In the genomic region with DNA sequence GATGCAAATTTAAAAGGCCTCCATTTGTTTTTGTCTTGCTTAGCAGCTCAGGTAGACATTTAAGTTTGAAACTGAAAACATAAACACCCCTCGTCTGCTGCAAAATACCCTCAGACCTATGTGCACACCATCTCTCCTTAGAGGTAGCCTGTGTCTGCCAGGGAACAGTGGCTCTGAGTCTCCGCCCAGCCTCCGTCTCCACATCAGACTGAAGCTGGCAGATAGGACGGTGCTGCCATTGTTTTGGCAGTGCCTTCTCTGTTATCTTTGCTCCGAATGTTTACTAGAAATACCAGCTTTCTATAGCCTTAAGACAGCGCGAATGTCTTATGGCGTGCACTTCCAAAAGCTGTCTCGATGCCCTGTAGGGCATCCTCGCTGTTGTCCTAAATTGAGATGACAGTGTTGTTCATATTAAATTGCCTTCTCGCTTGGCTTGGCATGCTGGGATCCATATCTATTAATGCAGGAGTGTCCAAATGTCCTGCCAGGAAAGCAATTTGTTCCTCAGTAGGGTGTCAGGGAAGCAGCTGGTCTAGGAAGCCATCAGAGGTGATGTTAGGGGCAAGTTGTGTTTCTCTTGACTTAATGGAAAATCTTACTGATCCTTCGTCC, we compare ENCODE assay signal across 16 mouse cellular contexts.
DNase-seq lines count a peak whose midpoint lies in the region; ATAC-seq and TF ChIP-seq lines count a peak whose summit lies in the region.
"Had no signal": no experiment of that assay in that cellular context is flagged by ENCODE, and none has a peak within 500 bp of the region (broad histone marks: within the 10 kb centered on the region; RNA-seq: fewer than 3 reads in every experiment).

No protein-coding gene starts in this region.

- TF ChIP-seq CTCF in hindbrain, postnatal 0 days (IDR thresholded peaks at IDR 0.05; ENCODE audit: low read depth) = no peak

- no peak overlapping the region for H3K9ac ChIP-seq in forebrain, embryonic 12.5 days
- no peak overlapping the region for H3K9ac ChIP-seq in hindbrain, postnatal 0 days (replicated peaks; ENCODE audit: low read length)
- H3K9ac ChIP-seq in intestine, embryonic 15.5 days = no peak overlapping the region
- H3K9ac ChIP-seq: embryonic facial prominence, embryonic 12.5 days; limb, embryonic 15.5 days; liver, postnatal 0 days; midbrain, embryonic 13.5 days had no signal

- H3K9me3 ChIP-seq in forebrain, embryonic 12.5 days = no peaks in the 10 kb centered on the region
- H3K9me3 ChIP-seq in forebrain, embryonic 10.5 days = no peaks in the 10 kb centered on the region
- H3K9me3 ChIP-seq in hindbrain, postnatal 0 days (ENCODE audit: low read length) = no peaks in the 10 kb centered on the region
- no peaks in the 10 kb centered on the region for H3K9me3 ChIP-seq in intestine, embryonic 15.5 days
- H3K9me3 ChIP-seq: embryonic facial prominence, embryonic 12.5 days; limb, embryonic 15.5 days; midbrain, embryonic 13.5 days had no signal

- no peak overlapping the region for H3K4me2 ChIP-seq in forebrain, embryonic 12.5 days
- H3K4me2 ChIP-seq in hindbrain, postnatal 0 days (ENCODE audit: low read depth, low read length) = no peak overlapping the region
- H3K4me2 ChIP-seq in intestine, embryonic 15.5 days (replicated peaks) = no peak overlapping the region
- H3K4me2 ChIP-seq: embryonic facial prominence, embryonic 12.5 days; limb, embryonic 15.5 days; midbrain, embryonic 13.5 days had no signal

- H3K4me3 ChIP-seq in forebrain, embryonic 12.5 days (replicated peaks) = no peak overlapping the region
- no peak overlapping the region for H3K4me3 ChIP-seq in forebrain, embryonic 10.5 days
- no peak overlapping the region for H3K4me3 ChIP-seq in hindbrain, postnatal 0 days (ENCODE audit: low read length)
- H3K4me3 ChIP-seq in intestine, embryonic 15.5 days (replicated peaks) = no peak overlapping the region
- H3K4me3 ChIP-seq: embryonic facial prominence, embryonic 12.5 days; limb, embryonic 15.5 days; midbrain, embryonic 13.5 days had no signal

- H3K27me3 ChIP-seq in forebrain, embryonic 12.5 days = no peaks in the 10 kb centered on the region
- H3K27me3 ChIP-seq in forebrain, embryonic 10.5 days (ENCODE audit: poor library complexity, severe bottlenecking) = no peaks in the 10 kb centered on the region
- H3K27me3 ChIP-seq in hindbrain, postnatal 0 days (ENCODE audit: insufficient read depth, low read length) = no peaks in the 10 kb centered on the region
- H3K27me3 ChIP-seq in intestine, embryonic 15.5 days (replicated peaks) = no peaks in the 10 kb centered on the region
- H3K27me3 ChIP-seq: embryonic facial prominence, embryonic 12.5 days; limb, embryonic 15.5 days; midbrain, embryonic 13.5 days had no signal

- ATAC-seq in forebrain, embryonic 12.5 days (ENCODE audit: low FRiP score) = peak; percentile 27; the same call in 1 of the 2 replicates
- peak; percentile 89 for ATAC-seq in hindbrain, postnatal 0 days
- ATAC-seq in intestine, embryonic 15.5 days = no peak
- ATAC-seq: liver, postnatal 0 days; midbrain, embryonic 13.5 days had no signal

- no peaks in the 10 kb centered on the region for H3K36me3 ChIP-seq in forebrain, embryonic 12.5 days (replicated peaks)
- H3K36me3 ChIP-seq in forebrain, embryonic 10.5 days (replicated peaks) = no peaks in the 10 kb centered on the region
- no peaks in the 10 kb centered on the region for H3K36me3 ChIP-seq in hindbrain, postnatal 0 days (ENCODE audit: insufficient read depth, low read length)
- no peaks in the 10 kb centered on the region for H3K36me3 ChIP-seq in intestine, embryonic 15.5 days
- H3K36me3 ChIP-seq: embryonic facial prominence, embryonic 12.5 days; limb, embryonic 15.5 days; midbrain, embryonic 13.5 days had no signal

- no peaks in the 10 kb centered on the region for H3K4me1 ChIP-seq in forebrain, embryonic 12.5 days
- H3K4me1 ChIP-seq in forebrain, embryonic 10.5 days = no peaks in the 10 kb centered on the region
- no peaks in the 10 kb centered on the region for H3K4me1 ChIP-seq in hindbrain, postnatal 0 days (ENCODE audit: insufficient read depth, low read length)
- H3K4me1 ChIP-seq in intestine, embryonic 15.5 days (replicated peaks) = no peaks in the 10 kb centered on the region
- H3K4me1 ChIP-seq: embryonic facial prominence, embryonic 12.5 days; limb, embryonic 15.5 days; midbrain, embryonic 13.5 days had no signal

- DNase-seq in forebrain, embryonic 10.5 days (ENCODE audit: extremely low spot score, low spot score) = no peak
- DNase-seq in Muller cell, postnatal 12 days (ENCODE audit: inconsistent ontology term) = peak; percentile 42
- peak; percentile 94 for DNase-seq in cerebellum, adult 9-10 months
- peak; percentile 76 for DNase-seq in hindbrain, postnatal 0 days (ENCODE audit: low spot score)
- DNase-seq in kidney, adult 18-20 months = no peak
- no peak for DNase-seq in layer of hippocampus, postnatal 10 days (ENCODE audit: low spot score in 2 of 2)
- DNase-seq: adrenal gland, postnatal 14 days; liver, postnatal 0 days; lung, postnatal 36 days; thymus, adult 2 months had no signal

- no peak overlapping the region for H3K27ac ChIP-seq in forebrain, embryonic 12.5 days
- H3K27ac ChIP-seq in forebrain, embryonic 10.5 days = no peak overlapping the region
- H3K27ac ChIP-seq in hindbrain, postnatal 0 days = peak overlapping the region; percentile 51; the same call in 1 of the 2 replicates
- H3K27ac ChIP-seq in intestine, embryonic 15.5 days = no peak overlapping the region
- H3K27ac ChIP-seq: embryonic facial prominence, embryonic 12.5 days; kidney, postnatal 0 days; limb, embryonic 15.5 days; midbrain, embryonic 13.5 days had no signal

- 70% methylated on average over 12 of the region's 12 CpGs for WGBS in forebrain, embryonic 12.5 days
- WGBS in forebrain, embryonic 10.5 days = 84% methylated on average over 12 of the region's 12 CpGs
- 49% methylated on average over 12 of the region's 12 CpGs for WGBS in hindbrain, postnatal 0 days
- WGBS in intestine, embryonic 15.5 days = 78% methylated on average over 12 of the region's 12 CpGs

Comparison
In these comparisons a context has a peak if more than half of its experiments do, and no peak if none do; other contexts are left out.
1. DNase-seq: peak in Muller cell, postnatal 12 days (single experiment), cerebellum, adult 9-10 months (single experiment) and hindbrain, postnatal 0 days (single experiment); none in forebrain, embryonic 10.5 days (single experiment), kidney, adult 18-20 months (single experiment) and layer of hippocampus, postnatal 10 days (0 of 2).